Mouse (Mus musculus): Measurements from ENCODE around the gene Ephx3. TPM values are rescaled to one million over a fixed set of nuclear protein-coding genes. Genes with fewer than 3 reads are reported as not detected.
A peak's percentile ranks its signal among the peaks of the same experiment; 100 is the strongest.

Gene Ephx3
- polyA plus RNA-seq, 1 experiment from 2014 or later = 0.46 TPM

DNA sequence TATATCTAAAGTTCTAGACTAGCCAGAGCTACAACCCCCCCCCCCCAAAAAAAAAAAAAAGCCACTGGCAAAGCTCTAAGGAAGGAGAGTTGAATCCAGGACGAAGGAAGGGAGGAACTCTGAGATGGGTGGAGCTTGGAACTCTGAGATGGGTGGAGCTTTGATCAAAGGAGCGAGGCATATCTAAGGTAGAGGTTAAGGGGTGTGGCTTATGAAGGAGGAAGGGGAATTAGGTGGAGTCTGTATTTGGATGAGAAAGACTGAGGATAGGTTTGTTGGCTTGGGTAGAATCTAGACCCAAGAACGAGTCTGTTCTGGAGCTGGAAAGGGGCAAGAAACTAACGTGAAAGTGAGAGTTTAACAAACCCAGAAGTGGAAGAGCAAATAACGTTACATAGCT is 501 bp upstream of the Ephx3 start:
- Histone ChIP-seq H3K9me3 (ENCODE audit: control insufficient read depth, low read length) (no peaks in the 10 kb centered on the region), H3K4me1 (ENCODE audit: control insufficient read depth, insufficient read depth, low read length) (0 out of 2 replicates have a peak, but pooled peaks cover 7% of the 10 kb centered on the region), H3K4me2 (ENCODE audit: low read depth, low read length) (peak overlapping the region; percentile 84; the same call in 1 of the 2 replicates), H3K9ac (replicated peaks; ENCODE audit: low read depth, low read length) (no peak overlapping the region), H3K27me3 (ENCODE audit: control insufficient read depth, insufficient read depth, low read length) (no peaks in the 10 kb centered on the region), H3K4me3 (ENCODE audit: low read depth, low read length) (no peak overlapping the region), H3K36me3 (ENCODE audit: control insufficient read depth, insufficient read depth, low read length) (no peaks in the 10 kb centered on the region), H3K27ac (ENCODE audit: low read depth, low read length) (no peak overlapping the region)
- no peak for ATAC-seq (ENCODE audit: low read depth)
- 14% methylated on average over 5 of the region's 5 CpGs for WGBS

DNA sequence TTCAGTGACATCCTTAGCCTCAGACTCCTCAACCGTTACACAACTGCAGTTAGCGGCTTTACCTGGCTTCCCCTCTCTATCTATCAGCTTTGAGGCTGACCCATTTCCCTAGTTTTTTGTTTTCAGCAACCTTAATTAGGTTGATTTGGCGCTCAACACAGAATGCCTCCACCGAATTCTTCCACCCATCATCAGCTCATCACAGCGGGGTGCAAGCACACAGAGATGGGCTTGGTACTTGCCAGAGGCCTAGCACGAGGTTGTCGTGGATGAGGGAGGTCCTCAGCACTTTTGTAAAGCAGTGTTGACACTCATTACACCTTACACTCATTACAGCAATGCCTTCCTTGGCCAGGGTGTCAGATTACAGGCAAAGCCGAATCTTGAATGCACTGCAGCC is 6.3 kb downstream of the Ephx3 start:
- no peak overlapping the region for H3K4me2 ChIP-seq (ENCODE audit: low read depth, low read length)
- no peaks in the 10 kb centered on the region for H3K4me1 ChIP-seq (ENCODE audit: control insufficient read depth, insufficient read depth, low read length)
- no peaks in the 10 kb centered on the region for H3K36me3 ChIP-seq (ENCODE audit: control insufficient read depth, insufficient read depth, low read length)
- ATAC-seq (ENCODE audit: low read depth) = no peak
- WGBS = 24% methylated on average over 8 of the region's 8 CpGs
- H3K9me3 ChIP-seq (ENCODE audit: control insufficient read depth, low read length) = no peaks in the 10 kb centered on the region
- no peak overlapping the region for H3K27ac ChIP-seq (ENCODE audit: low read depth, low read length)
- H3K4me3 ChIP-seq (ENCODE audit: low read depth, low read length) = no peak overlapping the region
- H3K27me3 ChIP-seq (ENCODE audit: control insufficient read depth, insufficient read depth, low read length) = no peaks in the 10 kb centered on the region
- no peak overlapping the region for H3K9ac ChIP-seq (replicated peaks; ENCODE audit: low read depth, low read length)

DNA sequence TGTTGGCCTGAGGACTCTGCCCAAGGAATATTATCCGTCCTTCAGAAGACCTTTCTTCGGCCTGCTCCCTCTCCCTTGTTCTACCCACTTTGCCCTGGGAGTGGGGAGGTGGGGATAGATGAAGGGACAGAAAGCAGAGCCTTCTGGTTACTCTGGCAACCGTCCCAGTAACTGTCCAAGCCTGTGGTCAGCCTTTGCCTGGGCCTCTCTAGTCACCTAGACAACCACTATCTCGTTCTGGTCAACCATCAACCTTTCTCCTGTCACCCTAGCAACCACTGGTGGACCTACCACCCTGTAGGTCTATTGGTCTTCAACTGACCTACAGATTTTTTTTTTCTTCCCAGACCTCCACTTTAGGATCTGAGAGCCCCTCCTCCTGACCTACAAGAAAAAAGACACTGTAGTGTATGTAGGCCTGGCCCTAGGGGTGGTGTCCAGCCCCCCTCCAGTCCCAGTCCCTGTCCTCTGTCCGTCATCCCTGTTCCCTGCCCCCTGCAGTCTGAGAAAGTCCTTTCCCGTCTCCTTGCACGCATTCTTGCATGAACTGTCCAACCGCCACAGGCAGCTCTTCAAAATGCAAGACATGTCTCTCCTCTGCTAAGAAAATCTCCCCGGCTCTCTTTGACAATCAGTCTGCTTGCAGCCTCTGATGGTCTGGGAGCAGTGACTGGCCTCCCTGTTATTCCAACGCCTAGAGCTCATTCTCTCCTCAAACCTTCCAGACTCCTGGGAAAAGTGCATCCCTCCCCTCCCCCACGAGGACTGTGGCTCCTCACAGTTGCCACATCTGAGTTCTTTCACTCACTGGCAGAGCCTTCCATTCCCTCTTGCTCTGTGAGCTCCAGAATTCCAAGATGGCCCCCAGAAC is 9.5 kb downstream of the Ephx3 start:
- Histone ChIP-seq H3K4me3 (ENCODE audit: low read depth, low read length) (no peak overlapping the region), H3K4me1 (ENCODE audit: control insufficient read depth, insufficient read depth, low read length) (no peaks in the 10 kb centered on the region), H3K27ac (ENCODE audit: low read depth, low read length) (peak overlapping the region; percentile 67), H3K9ac (replicated peaks; ENCODE audit: low read depth, low read length) (no peak overlapping the region), H3K4me2 (ENCODE audit: low read depth, low read length) (no peak overlapping the region), H3K36me3 (ENCODE audit: control insufficient read depth, insufficient read depth, low read length) (no peaks in the 10 kb centered on the region), H3K9me3 (ENCODE audit: control insufficient read depth, low read length) (no peaks in the 10 kb centered on the region), H3K27me3 (ENCODE audit: control insufficient read depth, insufficient read depth, low read length) (no peaks in the 10 kb centered on the region)
- peak; percentile 68 for ATAC-seq (ENCODE audit: low read depth)
- 25% methylated on average over 11 of the region's 11 CpGs for WGBS

DNA sequence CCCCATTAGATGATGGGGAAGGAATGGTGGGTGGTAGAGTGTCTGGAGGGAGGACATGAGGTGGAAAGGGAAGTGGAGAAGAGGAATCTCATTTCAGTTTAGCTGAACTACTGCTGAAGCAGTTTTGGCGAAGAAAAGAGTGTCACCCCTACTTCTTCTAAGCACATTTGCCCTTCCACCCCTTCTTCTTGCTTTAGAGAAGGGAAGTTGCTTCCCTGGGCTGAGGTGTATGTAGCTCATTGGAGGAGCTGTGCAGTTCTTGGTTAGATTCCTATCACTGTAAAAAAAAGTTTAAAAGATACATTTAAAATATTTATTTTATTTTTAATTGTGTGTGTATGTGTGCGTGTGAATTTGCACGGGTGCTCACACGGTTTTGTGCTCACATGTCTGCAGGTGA is 12.4 kb downstream of the Ephx3 start:
- Histone ChIP-seq H3K36me3 (ENCODE audit: control insufficient read depth, insufficient read depth, low read length) (no peaks in the 10 kb centered on the region), H3K27me3 (ENCODE audit: control insufficient read depth, insufficient read depth, low read length) (no peaks in the 10 kb centered on the region), H3K27ac (ENCODE audit: low read depth, low read length) (no peak overlapping the region), H3K9me3 (ENCODE audit: control insufficient read depth, low read length) (no peaks in the 10 kb centered on the region), H3K4me3 (ENCODE audit: low read depth, low read length) (no peak overlapping the region), H3K4me2 (ENCODE audit: low read depth, low read length) (no peak overlapping the region), H3K4me1 (ENCODE audit: control insufficient read depth, insufficient read depth, low read length) (no peaks in the 10 kb centered on the region), H3K9ac (replicated peaks; ENCODE audit: low read depth, low read length) (no peak overlapping the region)
- 94% methylated on average over 4 of the region's 4 CpGs for WGBS
- ATAC-seq (ENCODE audit: low read depth) = no peak

DNA sequence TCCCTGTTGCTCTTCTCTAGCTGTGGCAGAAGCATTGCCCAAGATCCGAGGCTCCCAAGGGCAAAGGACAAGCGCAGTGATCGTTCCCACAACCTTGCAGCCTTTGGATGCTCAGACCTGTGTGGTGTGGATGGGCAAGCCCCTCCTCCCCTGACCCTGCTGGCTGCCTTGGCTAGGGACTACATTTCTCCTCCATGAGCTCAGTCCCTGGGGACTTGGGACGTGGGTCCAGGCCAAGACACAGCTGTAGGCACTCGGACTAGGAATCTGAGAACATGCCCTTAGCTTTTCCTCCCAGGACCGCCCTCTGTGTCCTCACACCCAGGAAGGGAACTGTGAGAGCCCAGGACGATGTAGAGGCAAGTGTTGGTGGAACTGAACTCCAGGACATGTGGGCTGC is 16.2 kb downstream of the Ephx3 start:
- no peak overlapping the region for H3K27ac ChIP-seq (ENCODE audit: low read depth, low read length)
- H3K27me3 ChIP-seq (ENCODE audit: control insufficient read depth, insufficient read depth, low read length) = no peaks in the 10 kb centered on the region
- H3K4me2 ChIP-seq (ENCODE audit: low read depth, low read length) = no peak overlapping the region
- 71% methylated on average over 7 of the region's 7 CpGs for WGBS
- H3K36me3 ChIP-seq (ENCODE audit: control insufficient read depth, insufficient read depth, low read length) = no peaks in the 10 kb centered on the region
- no peak overlapping the region for H3K9ac ChIP-seq (replicated peaks; ENCODE audit: low read depth, low read length)
- no peaks in the 10 kb centered on the region for H3K4me1 ChIP-seq (ENCODE audit: control insufficient read depth, insufficient read depth, low read length)
- no peak for ATAC-seq (ENCODE audit: low read depth)
- no peaks in the 10 kb centered on the region for H3K9me3 ChIP-seq (ENCODE audit: control insufficient read depth, low read length)
- no peak overlapping the region for H3K4me3 ChIP-seq (ENCODE audit: low read depth, low read length)

DNA sequence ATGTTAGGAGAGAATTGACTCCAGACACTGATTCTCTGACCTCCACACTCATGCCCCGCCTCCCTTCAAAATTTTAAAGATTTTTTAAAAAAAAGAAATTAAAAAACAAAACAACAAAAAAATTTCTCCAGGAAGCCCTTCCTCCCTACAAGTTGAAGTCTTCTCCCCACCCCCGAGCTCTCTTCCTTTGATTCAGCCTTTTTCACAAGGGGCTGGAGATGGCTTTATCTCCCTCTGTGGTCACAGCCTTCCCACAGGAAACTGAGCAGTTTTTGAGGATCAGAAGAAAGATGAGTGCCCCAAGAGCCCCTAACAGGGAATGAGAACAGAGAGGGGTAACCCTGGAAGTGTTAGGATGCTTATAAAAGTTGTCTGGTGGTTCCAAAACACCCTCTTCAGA is 16.9 kb downstream of the Ephx3 start:
- Histone ChIP-seq H3K4me1 (ENCODE audit: control insufficient read depth, insufficient read depth, low read length) (no peaks in the 10 kb centered on the region), H3K9ac (replicated peaks; ENCODE audit: low read depth, low read length) (no peak overlapping the region), H3K4me2 (ENCODE audit: low read depth, low read length) (no peak overlapping the region), H3K27me3 (ENCODE audit: control insufficient read depth, insufficient read depth, low read length) (no peaks in the 10 kb centered on the region), H3K4me3 (ENCODE audit: low read depth, low read length) (no peak overlapping the region), H3K9me3 (ENCODE audit: control insufficient read depth, low read length) (no peaks in the 10 kb centered on the region), H3K36me3 (ENCODE audit: control insufficient read depth, insufficient read depth, low read length) (no peaks in the 10 kb centered on the region), H3K27ac (ENCODE audit: low read depth, low read length) (no peak overlapping the region)
- ATAC-seq (ENCODE audit: low read depth) = no peak
- WGBS = 83% methylated on average over 2 of the region's 2 CpGs

DNA sequence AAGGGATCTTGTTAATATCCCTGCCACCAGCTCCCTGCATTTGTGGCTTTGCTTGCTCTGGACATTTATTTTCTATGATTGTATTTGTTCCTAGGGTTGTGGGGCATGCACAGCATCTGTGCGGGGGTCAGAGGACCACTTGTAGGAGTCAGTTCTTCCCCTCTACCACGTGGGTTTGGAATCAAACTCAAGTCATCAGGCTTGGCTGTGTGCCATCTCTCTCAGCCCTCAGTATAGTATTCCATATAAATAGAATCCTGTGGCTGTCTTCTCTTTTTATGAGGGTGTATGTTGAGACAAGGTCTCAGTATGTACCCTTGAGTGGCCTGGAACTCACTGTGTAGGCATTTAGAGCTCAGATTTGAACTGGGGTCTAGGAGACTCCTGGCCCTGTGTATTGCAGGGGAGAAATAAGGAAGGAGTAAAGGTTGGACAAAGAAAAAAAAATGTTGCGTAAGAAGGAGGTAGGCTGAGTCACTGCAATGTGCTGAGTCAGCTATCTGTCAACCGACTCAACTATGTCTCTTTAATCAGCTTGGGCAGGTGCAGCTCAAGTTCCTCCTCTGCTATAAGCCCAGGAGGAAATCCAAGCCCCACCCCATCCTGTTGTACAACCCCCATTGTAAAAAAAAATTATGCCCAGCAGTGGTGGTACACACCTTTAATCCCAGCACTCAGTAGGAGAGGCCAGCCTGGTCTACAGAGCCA is 19.7 kb downstream of the Ephx3 start:
- WGBS = 83% methylated on average over 4 of the region's 4 CpGs
- Histone ChIP-seq H3K4me3 (ENCODE audit: low read depth, low read length) (no peak overlapping the region), H3K4me1 (ENCODE audit: control insufficient read depth, insufficient read depth, low read length) (peaks cover 13% of the 10 kb centered on the region; the same call in 1 of the 2 replicates), H3K9ac (replicated peaks; ENCODE audit: low read depth, low read length) (no peak overlapping the region), H3K27me3 (ENCODE audit: control insufficient read depth, insufficient read depth, low read length) (no peaks in the 10 kb centered on the region), H3K9me3 (ENCODE audit: control insufficient read depth, low read length) (no peaks in the 10 kb centered on the region), H3K27ac (ENCODE audit: low read depth, low read length) (no peak overlapping the region), H3K36me3 (ENCODE audit: control insufficient read depth, insufficient read depth, low read length) (no peaks in the 10 kb centered on the region), H3K4me2 (ENCODE audit: low read depth, low read length) (no peak overlapping the region)
- ATAC-seq (ENCODE audit: low read depth) = no peak

DNA sequence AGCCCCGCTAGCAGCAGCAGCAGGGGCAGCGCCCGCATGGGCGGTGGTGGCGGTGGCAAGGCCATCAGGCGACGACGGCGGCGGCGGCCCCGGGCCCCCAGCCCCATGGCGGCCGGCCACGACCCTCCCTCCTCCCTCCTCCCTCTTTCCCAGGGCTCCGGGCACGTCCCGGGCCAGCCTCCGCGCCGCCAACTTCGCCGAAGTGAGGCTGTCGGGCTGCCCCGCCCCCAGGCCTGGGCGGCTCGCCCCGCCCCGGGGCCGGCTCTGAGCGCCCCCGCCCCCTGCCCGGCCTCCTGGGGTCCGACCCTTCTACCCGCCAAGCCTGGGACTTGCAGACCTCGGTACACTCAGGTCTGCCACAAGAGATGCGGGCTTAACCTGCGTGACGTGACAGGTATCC is 22.7 kb downstream of the Ephx3 start, which contains the start of gene Notch3:
Gene Notch3, minus strand, starts transcription at position 166 of the 400 bp plus-strand sequence.
- Histone ChIP-seq H3K36me3 (ENCODE audit: control insufficient read depth, insufficient read depth, low read length) (no peaks in the 10 kb centered on the region), H3K9ac (replicated peaks; ENCODE audit: low read depth, low read length) (peak within 1 kb of the TSS; percentile 57), H3K27me3 (ENCODE audit: control insufficient read depth, insufficient read depth, low read length) (no peaks in the 10 kb centered on the region), H3K4me2 (ENCODE audit: low read depth, low read length) (peak within 1 kb of the TSS; percentile 85), H3K4me1 (ENCODE audit: control insufficient read depth, insufficient read depth, low read length) (peaks cover 13% of the 10 kb centered on the region; the same call in 1 of the 2 replicates), H3K9me3 (ENCODE audit: control insufficient read depth, low read length) (no peaks in the 10 kb centered on the region), H3K27ac (ENCODE audit: low read depth, low read length) (peak within 1 kb of the TSS; percentile 72), H3K4me3 (ENCODE audit: low read depth, low read length) (peak within 1 kb of the TSS; percentile 47)
- 1% methylated on average over 19 of the region's 39 CpGs for WGBS
- peak; percentile 22 for ATAC-seq (ENCODE audit: low read depth)

Data from neural tube, embryonic 14.5 days (tissue).